ENCODE assay signal across 13 mouse cellular contexts in the genomic region with DNA sequence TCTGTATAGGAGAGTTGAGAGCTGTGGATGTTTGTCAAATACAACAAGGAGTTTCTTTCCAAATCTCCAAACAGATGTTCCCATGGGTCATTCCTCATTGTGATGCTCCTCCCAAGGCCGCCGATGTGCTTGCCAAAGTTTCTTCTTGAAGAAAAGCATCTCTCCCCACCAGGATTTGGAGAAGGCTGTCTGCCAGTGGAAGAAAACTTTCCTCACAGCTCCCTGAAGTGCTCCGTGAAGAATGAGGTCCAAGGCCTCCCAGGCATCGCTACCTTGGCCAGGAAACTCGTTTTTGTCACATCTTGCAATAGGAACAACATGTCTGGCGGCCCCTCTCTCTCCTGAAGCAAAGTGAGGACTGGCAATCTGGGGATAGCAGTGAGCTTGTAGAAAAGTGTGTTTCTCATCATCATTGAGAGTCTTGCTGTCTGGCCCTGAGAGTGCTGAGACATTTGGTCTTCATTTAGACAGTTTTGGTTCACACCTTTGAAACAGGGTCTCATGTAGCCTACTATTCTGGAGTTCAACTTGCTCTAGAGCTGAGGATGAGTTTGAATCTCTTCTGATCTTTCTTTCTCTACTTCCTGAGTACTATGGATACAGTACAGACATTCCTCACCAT.
A peak's percentile ranks its signal among the peaks of the same experiment; 100 is the strongest.
DNase-seq lines count a peak whose midpoint lies in the region; ATAC-seq and TF ChIP-seq lines count a peak whose summit lies in the region.
"Had no signal": no experiment of that assay in that cellular context is flagged by ENCODE, and none has a peak within 500 bp of the region (broad histone marks: within the 10 kb centered on the region; RNA-seq: fewer than 3 reads in every experiment).

No protein-coding gene starts in this region.

- peak; percentile 67 for DNase-seq in limb, embryonic 14.5 days (ENCODE audit: low spot score)
- no peak for DNase-seq in limb, embryonic 10.5 days (ENCODE audit: low spot score)
- DNase-seq in gastrocnemius, adult 18-20 months (ENCODE audit: low spot score): peak; percentile 79
- DNase-seq in gastrocnemius, postnatal 4 days (ENCODE audit: low spot score in 2 of 2): peak; percentile 17 to 67
- DNase-seq in ovary, postnatal 10 days (ENCODE audit: low spot score): peak; percentile 15
- no peak for DNase-seq in adrenal gland, postnatal 25 days
- no peak for DNase-seq in midbrain, postnatal 0 days (ENCODE audit: low spot score)
- DNase-seq in frontal cortex, postnatal 25 days (ENCODE audit: low spot score in 2 of 2): no peak
- DNase-seq: adrenal gland, adult 8-10 months; cerebellum, adult 9-10 months; layer of hippocampus, adult 9-11 months; right cerebral cortex, postnatal 4 days had no signal

- H3K4me3 ChIP-seq in limb, embryonic 14.5 days (replicated peaks; ENCODE audit: low read length): no peak overlapping the region
- H3K4me3 ChIP-seq in limb, embryonic 10.5 days: no peak overlapping the region
- no peak overlapping the region for H3K4me3 ChIP-seq in midbrain, postnatal 0 days (ENCODE audit: low read depth, low read length)
- H3K4me3 ChIP-seq: liver, embryonic 12.5 days had no signal

- no peak overlapping the region for H3K9ac ChIP-seq in limb, embryonic 14.5 days (ENCODE audit: low read depth, low read length, severe bottlenecking)
- no peak overlapping the region for H3K9ac ChIP-seq in midbrain, postnatal 0 days (replicated peaks; ENCODE audit: low read length, poor library complexity, severe bottlenecking)
- H3K9ac ChIP-seq: liver, embryonic 12.5 days had no signal

- no peak for TF ChIP-seq POLR2A in limb, embryonic 14.5 days (IDR thresholded peaks at IDR 0.05; ENCODE audit: borderline replicate concordance, extremely low read depth, insufficient read depth, insufficient read length)

- no peak overlapping the region for H3K4me2 ChIP-seq in limb, embryonic 14.5 days (replicated peaks; ENCODE audit: low read depth, low read length, severe bottlenecking)
- H3K4me2 ChIP-seq in midbrain, postnatal 0 days (ENCODE audit: low read depth, low read length, poor library complexity, severe bottlenecking): no peak overlapping the region
- H3K4me2 ChIP-seq: liver, embryonic 12.5 days had no signal

- H3K36me3 ChIP-seq in limb, embryonic 14.5 days (ENCODE audit: control insufficient read depth, insufficient read depth, low read length): no peaks in the 10 kb centered on the region
- H3K36me3 ChIP-seq in limb, embryonic 10.5 days: no peaks in the 10 kb centered on the region
- no peaks in the 10 kb centered on the region for H3K36me3 ChIP-seq in midbrain, postnatal 0 days (ENCODE audit: insufficient read depth, low read length)
- H3K36me3 ChIP-seq: liver, embryonic 12.5 days had no signal

- WGBS in limb, embryonic 14.5 days: 59% methylated on average over 6 of the region's 6 CpGs
- WGBS in limb, embryonic 10.5 days: 73% methylated on average over 6 of the region's 6 CpGs
- 83% methylated on average over 6 of the region's 6 CpGs for WGBS in midbrain, postnatal 0 days

- peak; percentile 57; the same call in 1 of the 2 replicates for ATAC-seq in limb, embryonic 14.5 days (ENCODE audit: low FRiP score, low read depth)
- ATAC-seq in midbrain, postnatal 0 days (ENCODE audit: low FRiP score): no peak
- ATAC-seq: liver, embryonic 12.5 days had no signal

- no peak for TF ChIP-seq CTCF in midbrain, postnatal 0 days (IDR thresholded peaks at IDR 0.05)

- no peaks in the 10 kb centered on the region for H3K4me1 ChIP-seq in limb, embryonic 14.5 days (ENCODE audit: control insufficient read depth, insufficient read depth, low read length)
- H3K4me1 ChIP-seq in limb, embryonic 10.5 days: peaks cover 8% of the 10 kb centered on the region
- H3K4me1 ChIP-seq in midbrain, postnatal 0 days (ENCODE audit: insufficient read depth, low read length): no peaks in the 10 kb centered on the region
- H3K4me1 ChIP-seq: liver, embryonic 12.5 days had no signal

- no peak overlapping the region for H3K27ac ChIP-seq in limb, embryonic 14.5 days (replicated peaks; ENCODE audit: low read depth, low read length)
- H3K27ac ChIP-seq in limb, embryonic 10.5 days: no peak overlapping the region
- no peak overlapping the region for H3K27ac ChIP-seq in midbrain, postnatal 0 days (ENCODE audit: low read depth, low read length)
- H3K27ac ChIP-seq: liver, embryonic 12.5 days had no signal

- H3K27me3 ChIP-seq in limb, embryonic 14.5 days (ENCODE audit: control insufficient read depth, insufficient read depth, low read length): no peaks in the 10 kb centered on the region
- H3K27me3 ChIP-seq in limb, embryonic 10.5 days (ENCODE audit: low read depth, poor library complexity, severe bottlenecking): no peaks in the 10 kb centered on the region
- H3K27me3 ChIP-seq in midbrain, postnatal 0 days (ENCODE audit: insufficient read depth, low read length): no peaks in the 10 kb centered on the region
- H3K27me3 ChIP-seq: liver, embryonic 12.5 days had no signal

- no peaks in the 10 kb centered on the region for H3K9me3 ChIP-seq in limb, embryonic 14.5 days (ENCODE audit: control insufficient read depth, low read length)
- H3K9me3 ChIP-seq in limb, embryonic 10.5 days (replicated peaks): no peaks in the 10 kb centered on the region
- no peaks in the 10 kb centered on the region for H3K9me3 ChIP-seq in midbrain, postnatal 0 days (ENCODE audit: low read length)
- H3K9me3 ChIP-seq: liver, embryonic 12.5 days had no signal

Comparison
In these comparisons a context has a peak if more than half of its experiments do, and no peak if none do; other contexts are left out.
1. DNase-seq: peak in limb, embryonic 14.5 days (single experiment), gastrocnemius, adult 18-20 months (single experiment), gastrocnemius, postnatal 4 days (2 of 2) and ovary, postnatal 10 days (single experiment); none in limb, embryonic 10.5 days (single experiment), adrenal gland, postnatal 25 days (single experiment), midbrain, postnatal 0 days (single experiment) and frontal cortex, postnatal 25 days (0 of 2).